20 mouse cellular contexts compared by ENCODE assay signal in the genomic region with DNA sequence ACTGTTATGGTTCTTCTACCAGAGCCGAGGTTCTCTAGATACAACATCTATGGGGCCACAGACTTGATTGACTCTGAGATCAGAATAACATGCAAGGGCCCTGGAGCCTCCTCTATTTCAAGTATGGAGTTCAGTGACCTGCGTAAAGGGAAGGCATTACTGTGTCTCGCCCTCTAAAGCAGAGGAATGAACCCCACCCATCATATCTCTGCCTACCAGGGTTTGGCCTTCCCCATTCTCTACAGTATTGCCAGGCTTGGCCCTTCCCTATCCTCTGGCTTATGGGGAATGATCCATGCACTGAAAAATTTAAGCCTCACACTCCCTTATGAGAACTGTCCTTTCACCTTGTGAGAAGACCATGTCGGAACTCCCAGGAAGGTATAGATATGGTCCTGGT.
DNase-seq lines count a peak whose midpoint lies in the region; ATAC-seq lines count a peak whose summit lies in the region.
"Had no signal": no experiment of that assay in that cellular context is flagged by ENCODE, and none has a peak within 500 bp of the region (broad histone marks: within the 10 kb centered on the region; RNA-seq: fewer than 3 reads in every experiment).

No protein-coding gene starts in this region.

- no peak for ATAC-seq in heart, embryonic 13.5 days (ENCODE audit: extremely low read depth, insufficient number of reproducible peaks, low FRiP score, low TSS enrichment)
- ATAC-seq in liver, embryonic 12.5 days = peak; percentile 91
- ATAC-seq in liver, embryonic 16.5 days (ENCODE audit: low read depth) = peak; percentile 88
- no peak for ATAC-seq in hindbrain, embryonic 11.5 days (ENCODE audit: low FRiP score)
- ATAC-seq: CD4-positive, CD25-positive, alpha-beta regulatory T cell, adult 4 months; forebrain, embryonic 15.5 days had no signal

- H3K4me1 ChIP-seq in heart, embryonic 13.5 days = peaks cover 77% of the 10 kb centered on the region
- H3K4me1 ChIP-seq in liver, embryonic 12.5 days = peaks cover 37% of the 10 kb centered on the region
- H3K4me1 ChIP-seq in liver, embryonic 16.5 days (ENCODE audit: control insufficient read depth, low read depth, low read length) = peaks cover 19% of the 10 kb centered on the region
- no peaks in the 10 kb centered on the region for H3K4me1 ChIP-seq in hindbrain, embryonic 11.5 days (replicated peaks; ENCODE audit: control insufficient read depth, insufficient read depth, low read length)

- no peak overlapping the region for H3K9ac ChIP-seq in heart, embryonic 13.5 days
- H3K9ac ChIP-seq in liver, embryonic 12.5 days = no peak overlapping the region
- H3K9ac ChIP-seq in liver, embryonic 16.5 days (ENCODE audit: low read depth, low read length) = no peak overlapping the region
- H3K9ac ChIP-seq in hindbrain, embryonic 11.5 days (ENCODE audit: low read depth, low read length) = no peak overlapping the region
- H3K9ac ChIP-seq: embryonic facial prominence, embryonic 15.5 days; forebrain, embryonic 15.5 days; hindbrain, embryonic 14.5 days had no signal

- intact Hi-C loops in heart, postnatal 14 days (cut with DNase I) = no loop called here

- no peaks in the 10 kb centered on the region for H3K27me3 ChIP-seq in heart, embryonic 13.5 days (replicated peaks)
- H3K27me3 ChIP-seq in liver, embryonic 12.5 days (replicated peaks) = no peaks in the 10 kb centered on the region
- H3K27me3 ChIP-seq in liver, embryonic 16.5 days (ENCODE audit: control insufficient read depth, insufficient read depth, low read depth, low read length) = no peaks in the 10 kb centered on the region
- H3K27me3 ChIP-seq in hindbrain, embryonic 11.5 days (ENCODE audit: control insufficient read depth, insufficient read depth, low read length) = no peaks in the 10 kb centered on the region
- H3K27me3 ChIP-seq: embryonic facial prominence, embryonic 15.5 days; forebrain, embryonic 15.5 days had no signal

- H3K9me3 ChIP-seq in heart, embryonic 13.5 days = no peaks in the 10 kb centered on the region
- H3K9me3 ChIP-seq in liver, embryonic 12.5 days (replicated peaks) = no peaks in the 10 kb centered on the region
- H3K9me3 ChIP-seq in liver, embryonic 16.5 days (replicated peaks; ENCODE audit: control insufficient read depth, low read length) = no peaks in the 10 kb centered on the region
- no peaks in the 10 kb centered on the region for H3K9me3 ChIP-seq in hindbrain, embryonic 11.5 days (ENCODE audit: control insufficient read depth, low read length)
- H3K9me3 ChIP-seq: embryonic facial prominence, embryonic 15.5 days; forebrain, embryonic 15.5 days had no signal

- no peak for DNase-seq in heart, postnatal 14 days
- DNase-seq in layer of hippocampus, adult 9-11 months = no peak
- no peak for DNase-seq in hindbrain, embryonic 11.5 days (ENCODE audit: low spot score)
- no peak for DNase-seq in retina, embryonic 14.5 days (ENCODE audit: low spot score)
- DNase-seq: adrenal gland, adult 2 months; adrenal gland, postnatal 25 days; B cell, adult 2 months; cerebellum, adult 2 months; cerebellum, postnatal 10 days; gastrocnemius, postnatal 36 days; heart, postnatal 10 days had no signal

- no peak overlapping the region for H3K4me3 ChIP-seq in heart, embryonic 13.5 days
- no peak overlapping the region for H3K4me3 ChIP-seq in liver, embryonic 12.5 days
- H3K4me3 ChIP-seq in liver, embryonic 16.5 days (ENCODE audit: low read depth, low read length) = no peak overlapping the region
- H3K4me3 ChIP-seq in hindbrain, embryonic 11.5 days (ENCODE audit: low read depth, low read length) = no peak overlapping the region
- H3K4me3 ChIP-seq: embryonic facial prominence, embryonic 15.5 days; erythroblast, embryonic 14.5 days; forebrain, embryonic 15.5 days had no signal

- no peaks in the 10 kb centered on the region for H3K36me3 ChIP-seq in heart, embryonic 13.5 days
- H3K36me3 ChIP-seq in liver, embryonic 12.5 days = no peaks in the 10 kb centered on the region
- H3K36me3 ChIP-seq in liver, embryonic 16.5 days (ENCODE audit: control insufficient read depth, insufficient read depth) = no peaks in the 10 kb centered on the region
- H3K36me3 ChIP-seq in hindbrain, embryonic 11.5 days (ENCODE audit: control insufficient read depth, insufficient read depth, low read length) = no peaks in the 10 kb centered on the region
- H3K36me3 ChIP-seq: embryonic facial prominence, embryonic 15.5 days; forebrain, embryonic 15.5 days; G1E had no signal

- 0 out of 2 replicates have a peak overlapping the region, but pooled peaks have one; percentile 26 for H3K27ac ChIP-seq in heart, embryonic 13.5 days (replicated peaks)
- no peak overlapping the region for H3K27ac ChIP-seq in liver, embryonic 12.5 days
- H3K27ac ChIP-seq in liver, embryonic 16.5 days (ENCODE audit: low read length) = no peak overlapping the region
- no peak overlapping the region for H3K27ac ChIP-seq in hindbrain, embryonic 11.5 days (ENCODE audit: low read depth, low read length)
- H3K27ac ChIP-seq: embryonic facial prominence, embryonic 15.5 days; forebrain, embryonic 15.5 days; hindbrain, embryonic 14.5 days had no signal

- H3K4me2 ChIP-seq in heart, embryonic 13.5 days = no peak overlapping the region
- H3K4me2 ChIP-seq in liver, embryonic 12.5 days = peak overlapping the region; percentile 33
- no peak overlapping the region; the same call in 1 of the 2 replicates for H3K4me2 ChIP-seq in liver, embryonic 16.5 days (ENCODE audit: low read depth, low read length)
- no peak overlapping the region for H3K4me2 ChIP-seq in hindbrain, embryonic 11.5 days (replicated peaks; ENCODE audit: low read depth, low read length)
- H3K4me2 ChIP-seq: embryonic facial prominence, embryonic 15.5 days; forebrain, embryonic 15.5 days; hindbrain, embryonic 14.5 days had no signal

- 78% methylated on average over 4 of the region's 4 CpGs for WGBS in heart, embryonic 13.5 days
- WGBS in liver, embryonic 12.5 days (ENCODE audit: insufficient replicate concordance) = 54% methylated on average over 4 of the region's 4 CpGs
- 50% methylated on average over 4 of the region's 4 CpGs for WGBS in liver, embryonic 16.5 days (ENCODE audit: insufficient replicate concordance)
- WGBS in hindbrain, embryonic 11.5 days = 95% methylated on average over 4 of the region's 4 CpGs

Comparison
In these comparisons a context has a peak if more than half of its experiments do, and no peak if none do; other contexts are left out.
1. ATAC-seq: peak in liver, embryonic 12.5 days (single experiment) and liver, embryonic 16.5 days (single experiment); none in heart, embryonic 13.5 days (single experiment) and hindbrain, embryonic 11.5 days (single experiment).